Comparison of ENCODE assay signal across 9 mouse cellular contexts in genomic region chr7:35233861-35234260, GRCm38 (mm10). TPM values are rescaled to one million over a fixed set of nuclear protein-coding genes. Genes with fewer than 3 reads are reported as not detected.
DNase-seq lines count a peak whose midpoint lies in the region; ATAC-seq lines count a peak whose summit lies in the region.
"Had no signal": no experiment of that assay in that cellular context is flagged by ENCODE, and none has a peak within 500 bp of the region (broad histone marks: within the 10 kb centered on the region; RNA-seq: fewer than 3 reads in every experiment).

No protein-coding gene starts in this region.

- H3K27ac ChIP-seq in embryonic facial prominence, embryonic 13.5 days, result peak overlapping the region; percentile 95
- H3K27ac ChIP-seq in limb, embryonic 13.5 days, result peak overlapping the region; percentile 91; the same call in 1 of the 2 replicates
- H3K27ac ChIP-seq in stomach, embryonic 16.5 days (ENCODE audit: low read length), result peak overlapping the region; percentile 92

- H3K4me3 ChIP-seq in erythroblast, embryonic 14.5 days (replicated peaks), result peak overlapping the region; percentile 72
- H3K4me3 ChIP-seq in embryonic facial prominence, embryonic 13.5 days, result peak overlapping the region; percentile 63
- H3K4me3 ChIP-seq in limb, embryonic 13.5 days, result peak overlapping the region; percentile 65
- H3K4me3 ChIP-seq in stomach, embryonic 16.5 days (replicated peaks; ENCODE audit: low read length), result peak overlapping the region; percentile 68

- peak; percentile 21 for DNase-seq in 3134 (ENCODE audit: extremely low read depth, insufficient read length, low spot score)
- DNase-seq in yolk sac, embryonic 10.5 days (ENCODE audit: low spot score), result no peak

- H3K9ac ChIP-seq in embryonic facial prominence, embryonic 13.5 days, result peak overlapping the region; percentile 78
- peak overlapping the region; percentile 73 for H3K9ac ChIP-seq in limb, embryonic 13.5 days
- peak overlapping the region; percentile 78 for H3K9ac ChIP-seq in stomach, embryonic 16.5 days (ENCODE audit: low read length)

- H3K27me3 ChIP-seq in erythroblast, embryonic 14.5 days (ENCODE audit: control insufficient read depth), result no peaks in the 10 kb centered on the region
- no peaks in the 10 kb centered on the region for H3K27me3 ChIP-seq in embryonic facial prominence, embryonic 13.5 days
- no peaks in the 10 kb centered on the region for H3K27me3 ChIP-seq in limb, embryonic 13.5 days
- H3K27me3 ChIP-seq in stomach, embryonic 16.5 days (ENCODE audit: control insufficient read depth, insufficient read depth, low read length), result no peaks in the 10 kb centered on the region
- H3K27me3 ChIP-seq: Patski had no signal

- H3K4me2 ChIP-seq in embryonic facial prominence, embryonic 13.5 days, result peak overlapping the region; percentile 61
- H3K4me2 ChIP-seq in limb, embryonic 13.5 days (replicated peaks), result peak overlapping the region; percentile 65
- H3K4me2 ChIP-seq in stomach, embryonic 16.5 days (ENCODE audit: low read depth, low read length), result peak overlapping the region; percentile 63

- peaks cover 5% of the 10 kb centered on the region for H3K9me3 ChIP-seq in erythroblast, embryonic 14.5 days (ENCODE audit: control insufficient read depth, low read length)
- H3K9me3 ChIP-seq in embryonic facial prominence, embryonic 13.5 days, result 0 out of 2 replicates have a peak, but pooled peaks cover 6% of the 10 kb centered on the region
- H3K9me3 ChIP-seq in limb, embryonic 13.5 days, result peaks cover 11% of the 10 kb centered on the region; the same call in 1 of the 2 replicates
- peaks cover 4% of the 10 kb centered on the region; the same call in 1 of the 2 replicates for H3K9me3 ChIP-seq in stomach, embryonic 16.5 days (replicated peaks; ENCODE audit: control insufficient read depth, low read length)

- ATAC-seq in erythroblast, adult 5-6 weeks (replicated peaks; ENCODE audit: low FRiP score, poor library complexity, severe bottlenecking), result no peak
- no peak for ATAC-seq in embryonic facial prominence, embryonic 13.5 days (ENCODE audit: insufficient number of reproducible peaks, insufficient read depth, low FRiP score, low TSS enrichment, low read depth)
- ATAC-seq in limb, embryonic 13.5 days (ENCODE audit: low FRiP score, low read depth), result no peak
- ATAC-seq in stomach, embryonic 16.5 days (ENCODE audit: insufficient read depth, low FRiP score), result no peak
- ATAC-seq in inflammation-experienced regulatory T-cells, adult 6 months, result no peak

- H3K36me3 ChIP-seq in erythroblast, embryonic 14.5 days (ENCODE audit: control insufficient read depth), result no peaks in the 10 kb centered on the region
- no peaks in the 10 kb centered on the region for H3K36me3 ChIP-seq in embryonic facial prominence, embryonic 13.5 days
- H3K36me3 ChIP-seq in limb, embryonic 13.5 days, result no peaks in the 10 kb centered on the region
- H3K36me3 ChIP-seq in stomach, embryonic 16.5 days (ENCODE audit: control insufficient read depth, insufficient read depth, low read length), result no peaks in the 10 kb centered on the region

- peaks cover 17% of the 10 kb centered on the region for H3K4me1 ChIP-seq in erythroblast, embryonic 14.5 days (ENCODE audit: control insufficient read depth)
- H3K4me1 ChIP-seq in embryonic facial prominence, embryonic 13.5 days, result peaks cover 16% of the 10 kb centered on the region; the same call in 1 of the 2 replicates
- peaks cover 10% of the 10 kb centered on the region; the same call in 1 of the 2 replicates for H3K4me1 ChIP-seq in limb, embryonic 13.5 days
- peaks cover 6% of the 10 kb centered on the region; the same call in 1 of the 2 replicates for H3K4me1 ChIP-seq in stomach, embryonic 16.5 days (ENCODE audit: control insufficient read depth, insufficient read depth, low read length)

- 46% methylated on average over 12 of the region's 12 CpGs for WGBS in embryonic facial prominence, embryonic 13.5 days
- 46% methylated on average over 12 of the region's 12 CpGs for WGBS in limb, embryonic 13.5 days
- 51% methylated on average over 12 of the region's 12 CpGs for WGBS in stomach, embryonic 16.5 days

RNA-seq across cellular contexts. Expression of gene Lrp3, which starts 18.6 kb away (rescaled TPM):
- 0.04 TPM in 1 of 2 replicates, not detected in the other for polyA plus RNA-seq in erythroblast, embryonic 14.5 days (2012)
- total RNA-seq in erythroblast, adult 5-6 weeks (2015; ENCODE audit: low replicate concordance), result not detected in 2 replicates
- not detected in 2 replicates for total RNA-seq in erythroblast, adult 5-6 weeks (2017; ENCODE audit: low replicate concordance)
- 10.3 and 11.2 TPM in 2 replicates for polyA plus RNA-seq in embryonic facial prominence, embryonic 13.5 days (2015; fragmentation: Nextera tagmentation; extraction: Ambion mirVana)
- polyA plus RNA-seq in limb, embryonic 13.5 days (2015; fragmentation: Nextera tagmentation; extraction: Ambion mirVana), result 8.9 and 9.6 TPM in 2 replicates
- 4.9 and 5.5 TPM in 2 replicates for polyA plus RNA-seq in stomach, embryonic 16.5 days (2015; fragmentation: Nextera tagmentation; extraction: Ambion mirVana)
- 1 to 10 TPM in 2 of 3 experiments, not detected in 1; 1.2 to 4.8 TPM for polyA plus RNA-seq in inflammation-experienced regulatory T-cells, adult 6 months (2017; shearing (Covaris generic))

RNA-seq across cellular contexts. Expression of gene Slc7a10, which starts 47.7 kb away (rescaled TPM):
- polyA plus RNA-seq in erythroblast, embryonic 14.5 days (2012), result not detected in 2 replicates
- not detected in 2 replicates for total RNA-seq in erythroblast, adult 5-6 weeks (2015; ENCODE audit: low replicate concordance)
- not detected in 2 replicates for total RNA-seq in erythroblast, adult 5-6 weeks (2017; ENCODE audit: low replicate concordance)
- polyA plus RNA-seq in embryonic facial prominence, embryonic 13.5 days (2015; fragmentation: Nextera tagmentation; extraction: Ambion mirVana), result 5.3 and 5.5 TPM in 2 replicates
- 1.4 and 2.0 TPM in 2 replicates for polyA plus RNA-seq in limb, embryonic 13.5 days (2015; fragmentation: Nextera tagmentation; extraction: Ambion mirVana)
- 3.6 and 5.0 TPM in 2 replicates for polyA plus RNA-seq in stomach, embryonic 16.5 days (2015; fragmentation: Nextera tagmentation; extraction: Ambion mirVana)
- 1 to 10 TPM; 1.5 to 7.3 (median 6.3) TPM for polyA plus RNA-seq in inflammation-experienced regulatory T-cells, adult 6 months (2017; shearing (Covaris generic))
- polyA plus RNA-seq: Patski had no signal
